Mouse (Mus musculus) ovary, adult 18-20 months (tissue): ENCODE results near the gene Cav3.

Experiments used
- DNase-seq: peaks from one replicate; pipeline ENCODE4 v3.0.0; 2022; ENCODE audit warnings: low spot score, mixed read lengths

Cav3 gene

DNA sequence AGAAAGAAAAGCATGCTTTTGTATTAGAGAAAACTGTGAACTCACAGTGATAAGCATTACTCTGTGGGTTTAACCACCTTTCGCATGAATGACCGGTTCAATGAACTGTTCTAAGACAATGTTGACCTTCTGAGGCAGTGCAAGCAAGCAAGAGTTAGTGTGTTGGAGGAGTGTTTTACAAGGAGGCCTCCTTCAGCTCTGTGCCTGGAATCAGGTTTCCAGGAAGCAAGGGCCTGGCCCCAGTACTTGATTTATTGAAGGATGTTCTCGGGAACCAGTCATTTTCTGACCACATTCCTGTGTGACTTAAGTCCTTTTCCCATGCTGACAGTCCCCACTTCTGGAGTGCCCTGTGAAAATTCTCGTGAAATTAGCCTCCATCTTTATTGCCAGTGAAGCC lies 35.9 kb downstream of the Cav3 start:
- DNase-seq = no peak

DNA sequence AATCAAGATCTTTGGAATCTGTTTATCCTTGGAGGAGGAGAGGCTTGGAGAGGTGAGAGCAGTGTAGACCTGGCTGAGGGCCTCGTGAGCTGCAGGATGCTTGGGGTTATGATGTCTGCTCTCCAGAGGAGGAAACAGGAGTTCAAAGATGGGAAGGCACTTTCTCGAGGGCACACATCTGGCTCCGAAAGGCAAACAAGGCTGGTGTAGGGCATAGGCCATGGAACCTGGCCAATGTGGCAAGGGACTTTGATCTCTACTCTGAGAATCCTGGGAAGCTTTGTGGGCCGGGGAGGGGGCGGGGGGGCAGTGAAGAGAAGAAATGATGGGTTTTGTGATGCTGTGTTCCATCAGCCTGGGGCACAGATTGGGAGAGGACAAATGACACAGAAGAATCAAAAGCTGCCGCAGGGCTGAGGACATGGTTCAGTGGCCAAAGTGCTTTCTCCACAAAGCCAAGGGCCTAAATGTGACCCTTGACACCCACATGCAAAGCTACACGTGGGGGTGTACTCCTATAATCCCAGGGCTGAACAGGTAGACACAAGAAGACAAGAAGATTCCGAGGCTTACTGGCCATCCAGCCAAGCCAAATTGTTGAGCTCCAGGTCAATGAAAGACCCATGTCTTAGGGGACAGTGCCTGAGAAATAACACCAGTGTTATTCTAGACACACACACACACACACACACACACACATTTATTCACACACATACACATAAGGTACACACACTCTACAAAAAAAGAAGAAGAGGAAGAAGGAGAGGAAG lies 37.2 kb downstream of the Cav3 start:
- no peak for DNase-seq

DNA sequence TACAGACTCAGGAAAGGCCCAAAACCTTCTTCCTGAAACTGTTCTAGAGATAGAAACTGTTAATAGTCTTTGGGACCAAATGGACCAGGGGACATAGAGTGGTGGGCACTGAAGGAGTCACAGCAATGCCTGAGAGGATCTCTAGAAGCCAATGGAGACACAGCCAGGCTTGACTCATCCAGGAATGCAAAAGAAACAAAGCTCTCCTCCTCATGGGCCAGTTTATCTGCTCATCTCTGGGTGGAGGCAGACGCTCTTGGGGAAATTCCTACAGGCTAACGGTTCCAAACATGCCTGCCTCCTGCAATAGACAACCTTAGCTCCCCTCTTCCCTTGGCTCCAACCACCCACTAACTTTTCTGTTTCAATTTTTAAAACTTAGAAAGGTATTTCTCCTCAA lies 38.2 kb downstream of the Cav3 start:
- DNase-seq = no peak

DNA sequence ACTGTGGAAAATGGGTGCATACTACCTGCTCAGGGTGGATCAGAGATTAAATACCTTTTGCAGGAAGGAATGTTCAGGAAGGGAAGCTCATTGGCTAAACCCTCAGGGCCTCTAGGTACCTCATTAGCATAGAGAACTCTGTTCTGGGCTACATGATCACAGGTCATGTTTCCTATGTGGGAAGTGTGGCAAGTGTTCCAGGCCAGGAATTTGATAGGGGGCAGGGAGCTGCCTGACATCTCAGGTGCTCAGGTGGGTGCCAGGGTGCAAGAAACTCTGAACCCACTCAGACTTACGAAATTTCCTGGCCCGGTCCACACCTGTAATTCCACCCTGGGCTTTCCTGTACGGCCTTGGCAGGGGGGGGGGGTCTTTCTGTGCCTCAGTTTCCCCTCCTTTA lies 39.4 kb downstream of the Cav3 start:
- no peak for DNase-seq

DNA sequence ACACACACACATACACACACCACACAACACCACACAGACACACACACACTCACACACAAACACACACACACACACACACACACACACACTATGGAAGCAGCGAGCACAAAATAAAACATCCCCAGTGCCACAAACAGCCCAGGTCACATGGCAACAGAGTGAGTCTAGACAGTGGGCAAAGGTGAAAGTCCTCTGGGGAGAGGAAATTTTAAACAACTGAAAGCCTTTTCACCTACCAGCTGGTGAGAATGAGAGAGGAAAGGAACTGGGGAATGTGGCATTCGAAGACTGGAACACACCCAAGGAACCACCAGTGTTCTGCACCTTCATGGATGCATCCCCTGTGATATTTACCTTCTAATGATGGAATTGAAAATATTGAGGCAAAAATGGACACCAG lies 40.2 kb downstream of the Cav3 start:
- DNase-seq = no peak

DNA sequence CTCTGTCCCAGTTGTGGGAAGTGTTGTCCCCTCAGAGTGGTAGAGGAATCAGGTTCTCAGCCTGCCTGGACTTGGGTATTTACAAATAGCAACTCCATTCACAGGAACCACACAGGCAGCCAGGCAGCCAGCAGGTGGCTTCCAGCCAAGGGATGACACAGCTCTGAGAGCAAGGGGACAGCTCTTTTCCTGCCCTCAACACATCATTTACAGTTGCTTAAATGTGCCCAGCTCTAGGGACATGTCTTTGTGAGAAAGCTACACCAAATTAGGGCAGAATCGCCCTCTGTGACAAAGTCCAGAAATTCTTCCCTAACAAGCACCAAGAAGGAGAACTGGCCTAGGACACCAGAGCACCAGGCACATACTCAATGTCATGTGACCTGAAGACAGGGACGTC lies 41.9 kb downstream of the Cav3 start:
- no peak for DNase-seq

DNA sequence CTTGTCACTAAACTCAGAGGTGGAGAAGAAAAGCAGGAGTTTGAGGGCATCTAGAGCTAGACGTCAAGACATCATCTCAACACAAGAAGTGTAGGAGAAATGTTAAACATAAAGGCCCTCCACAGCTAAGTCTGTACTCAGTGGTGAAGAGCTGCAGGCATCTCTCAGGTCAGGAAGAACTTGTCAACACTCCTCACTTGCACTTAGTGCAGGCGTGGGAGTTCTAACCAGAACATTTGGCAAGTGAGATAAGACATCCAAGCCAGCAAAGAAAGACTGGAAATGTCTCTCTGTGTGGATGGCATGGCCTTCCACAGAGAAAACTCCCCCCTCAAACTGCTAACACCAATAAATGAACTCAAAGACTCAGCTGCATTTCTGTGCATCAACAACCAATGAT lies 48.3 kb downstream of the Cav3 start:
- no peak for DNase-seq

DNA sequence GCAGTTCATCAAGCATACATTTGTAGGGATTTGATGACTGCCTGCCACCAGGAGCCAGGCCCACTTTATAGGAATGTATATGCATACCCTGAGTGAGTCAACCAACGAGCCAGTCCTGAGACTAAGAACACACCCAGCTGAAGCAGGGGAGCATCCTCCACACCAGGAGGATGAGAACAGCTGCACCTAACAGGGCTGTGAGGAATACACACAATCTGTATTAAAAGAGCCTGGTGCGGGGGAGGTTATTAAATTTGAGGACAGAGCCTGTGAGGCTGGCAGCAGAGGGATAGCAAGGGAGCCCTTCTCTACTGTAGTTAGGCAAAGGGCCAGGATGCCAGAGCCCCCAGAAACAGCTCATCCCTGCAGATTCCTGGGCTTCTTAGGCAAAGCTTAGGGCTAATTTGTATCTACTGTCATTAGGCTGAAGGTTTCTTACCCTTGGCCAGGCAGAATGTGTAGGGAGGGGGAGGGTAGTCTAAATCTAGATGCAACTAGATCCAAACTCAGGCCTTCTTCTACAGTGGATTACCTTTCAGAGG lies 50.4 kb downstream of the Cav3 start:
- DNase-seq = no peak

DNA sequence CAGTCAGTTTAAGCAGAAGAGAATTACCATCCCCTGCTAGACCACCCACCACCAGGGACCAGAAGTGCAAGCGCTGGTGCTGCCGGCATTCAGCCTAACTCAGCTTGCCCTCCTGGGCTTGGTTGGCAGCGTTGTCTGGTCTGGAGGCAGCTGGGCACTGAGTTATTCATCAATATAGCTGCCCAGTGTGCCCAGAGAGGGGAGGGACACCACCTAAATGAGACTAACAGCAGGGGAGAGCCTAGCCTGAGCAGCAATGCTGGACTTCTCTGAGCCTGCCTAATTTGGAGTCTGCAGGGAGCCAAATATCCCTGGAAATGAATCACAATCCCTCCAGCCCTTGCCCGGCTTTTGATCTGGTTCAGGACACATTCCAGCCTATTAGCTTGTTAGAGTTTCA lies 51.0 kb downstream of the Cav3 start:
- DNase-seq = no peak

DNA sequence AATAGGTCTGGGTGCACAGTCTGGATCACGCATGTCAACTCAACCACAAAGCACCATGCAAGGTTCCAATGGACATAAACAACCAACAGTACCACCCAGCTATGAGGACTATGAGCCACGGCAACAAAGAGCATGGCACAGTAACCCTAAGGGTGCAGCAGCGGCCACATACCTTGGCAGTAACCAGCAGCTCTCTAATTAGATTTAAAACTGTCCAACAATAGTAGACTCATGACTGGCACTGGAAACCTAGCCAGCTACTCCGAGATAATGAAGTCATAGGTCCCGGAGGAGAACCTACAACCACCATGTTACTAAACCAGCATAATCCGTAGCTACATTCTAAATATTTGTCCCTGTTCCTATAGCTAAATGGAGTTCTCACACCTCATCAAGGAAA lies 55.3 kb downstream of the Cav3 start:
- no peak for DNase-seq

DNA sequence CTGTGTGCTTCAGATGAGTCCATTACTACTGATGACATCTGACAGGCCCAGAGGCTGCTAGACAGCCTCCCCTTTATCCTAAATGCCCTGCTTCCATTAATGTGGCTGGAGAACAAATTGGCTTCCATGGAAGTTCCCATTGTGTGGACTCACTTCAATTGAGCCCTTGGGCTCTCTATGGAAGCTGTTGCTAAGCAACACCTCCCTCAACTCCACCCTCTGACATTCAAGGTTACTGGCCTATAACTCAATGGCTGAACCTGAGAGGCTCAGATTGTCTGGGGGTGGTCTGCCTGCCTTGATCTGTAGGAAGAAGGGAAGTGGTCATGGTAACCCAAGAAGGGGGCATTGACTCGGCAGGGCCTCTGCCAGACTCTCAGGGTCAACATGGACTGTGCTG lies 57.2 kb downstream of the Cav3 start:
- no peak for DNase-seq

DNA sequence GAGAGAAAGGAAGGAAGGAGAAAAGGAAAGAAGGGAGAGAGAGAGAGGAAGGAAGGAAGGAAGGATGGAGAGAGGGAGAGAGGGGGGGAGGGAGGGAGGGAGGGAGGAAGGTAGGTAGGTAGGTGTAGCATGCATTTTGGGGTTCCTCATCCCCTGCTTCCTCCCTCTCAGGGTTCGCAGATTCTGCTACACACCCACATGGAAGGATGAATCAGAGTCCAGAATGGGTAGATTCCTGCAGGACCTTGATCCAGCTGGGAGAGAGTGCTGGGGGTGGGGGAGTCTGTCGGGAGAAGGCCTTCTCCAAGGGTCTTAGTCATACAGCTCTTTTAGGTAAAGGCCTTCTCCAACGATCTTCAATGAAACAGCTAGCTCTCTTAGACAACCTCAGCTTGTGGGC lies 58.3 kb downstream of the Cav3 start:
- no peak for DNase-seq

DNA sequence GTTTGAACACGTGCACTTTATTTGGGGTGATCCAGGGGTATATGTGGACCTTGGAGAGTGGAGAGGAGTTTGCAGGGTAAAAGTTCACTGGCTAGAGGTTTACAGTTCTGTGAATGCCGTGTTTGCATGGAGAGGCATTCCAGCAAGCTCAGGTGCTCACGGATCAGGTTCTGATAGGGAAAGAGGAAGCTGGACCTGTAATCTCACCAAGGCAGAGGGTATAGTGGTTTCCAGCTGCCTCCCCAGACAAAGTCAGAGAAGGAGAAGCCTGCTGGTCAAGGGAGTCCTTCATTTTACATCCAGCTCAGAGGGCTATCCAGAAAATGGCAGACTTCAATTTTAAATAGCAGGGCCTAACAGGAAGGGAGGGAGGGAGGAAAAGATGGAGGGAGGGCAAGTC lies 58.7 kb downstream of the Cav3 start:
- no peak for DNase-seq
